Mouse (Mus musculus): ENCODE measurements at regions not wholly inside any gene's neighbourhood (a gene's known extent, or its start where the extent isn't known, plus 50 kb on each side); places are given as distances from the start of the nearest gene placed in this dataset.

DNA sequence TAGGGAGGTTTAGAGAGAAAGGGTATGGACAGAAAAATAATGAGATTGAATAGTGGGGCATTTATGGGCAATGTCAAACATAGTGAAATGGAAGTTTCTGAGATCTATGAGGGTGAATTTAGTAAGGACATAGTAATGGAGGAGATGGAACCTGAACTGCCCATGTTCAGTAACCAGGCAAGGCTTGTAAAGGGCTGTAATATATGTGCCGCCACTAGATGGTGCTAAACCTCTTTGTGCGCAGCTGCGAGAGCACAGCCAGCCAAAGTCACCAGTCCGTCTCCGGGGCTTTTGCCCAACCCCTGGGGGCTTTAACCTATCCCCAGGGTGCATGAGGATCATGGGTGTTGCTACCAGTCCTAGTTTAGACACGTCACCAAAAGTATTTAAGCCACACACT lies 77.7 kb upstream of the Vmn2r25 start:
- peak; percentile 32 for DNase-seq (ENCODE audit: low spot score)

DNA sequence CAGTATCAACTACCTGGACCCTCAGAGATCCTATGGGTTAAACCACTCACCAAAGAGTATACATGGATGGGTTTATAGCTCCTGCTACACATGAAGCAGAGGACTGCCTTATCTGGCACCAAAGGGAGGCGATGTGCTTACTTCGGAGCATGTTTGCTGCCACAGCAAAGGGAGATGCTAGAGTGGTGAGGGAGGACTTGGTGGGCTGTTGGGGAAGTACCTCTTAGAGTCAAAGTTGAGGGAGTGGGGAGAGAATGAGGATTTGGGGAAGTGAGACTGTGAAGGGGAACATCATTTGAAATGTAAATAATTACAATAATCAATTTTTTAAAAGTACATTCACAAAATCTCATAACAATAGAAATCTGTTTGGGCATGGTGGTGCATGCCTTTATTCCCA lies 84.7 kb upstream of the Vmn2r25 start:
- no peak for DNase-seq (ENCODE audit: low spot score)

DNA sequence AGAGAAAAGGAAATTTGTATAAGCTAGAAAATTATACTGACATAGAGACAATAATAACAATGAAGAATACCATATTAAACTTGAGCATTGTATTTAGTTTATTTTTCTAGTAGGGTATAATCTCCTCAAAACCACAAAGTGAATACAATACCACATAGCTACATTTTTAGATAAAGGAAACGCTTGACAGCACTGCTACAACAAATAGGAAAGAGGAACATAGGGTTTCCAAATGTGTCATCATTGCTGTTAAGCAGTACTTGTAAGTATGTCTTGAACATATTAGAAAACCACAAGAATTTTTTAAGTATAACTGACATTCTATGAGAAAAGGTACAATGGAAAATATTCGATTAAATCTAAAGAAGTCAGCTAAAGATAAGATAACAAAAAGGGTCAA lies 63.0 kb upstream of the Vmn2r26 start:
- DNase-seq (ENCODE audit: low spot score), result no peak

DNA sequence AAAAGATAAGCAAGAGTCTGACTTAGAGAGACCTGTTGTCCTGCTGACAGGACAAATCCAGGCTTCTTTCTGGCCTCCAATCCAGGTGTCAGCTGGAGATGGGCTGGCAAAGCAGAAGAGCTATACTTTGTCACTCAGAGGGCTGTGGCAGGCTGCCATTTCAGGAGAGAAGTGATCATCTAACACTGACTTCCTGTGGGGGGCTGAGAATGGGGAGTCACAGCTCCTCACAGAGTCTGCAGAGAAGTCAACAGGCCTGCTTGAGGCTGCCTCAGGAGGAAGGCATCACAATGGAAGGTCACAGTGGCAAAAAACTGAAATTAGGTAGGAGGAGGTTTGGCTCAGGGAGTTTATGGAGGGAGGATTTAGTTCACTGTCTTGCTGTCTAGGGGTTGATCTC lies 53.2 kb upstream of the Vmn2r26 start:
- no peak for DNase-seq (ENCODE audit: low spot score)

All from layer of hippocampus, adult 9-10 months (tissue).